Mouse (Mus musculus): ENCODE measurements at regions not wholly inside any gene's neighbourhood (a gene's known extent, or its start where the extent isn't known, plus 50 kb on each side); places are given as distances from the start of the nearest gene placed in this dataset.
A peak's percentile ranks its signal among the peaks of the same experiment; 100 is the strongest.

- Histone ChIP-seq H3K27me3 (ENCODE audit: insufficient read depth, low read length) (no peaks in the 10 kb centered on the region), H3K9me3 (ENCODE audit: low read depth, low read length) (no peaks in the 10 kb centered on the region), H3K36me3 (ENCODE audit: insufficient read depth) (no peaks in the 10 kb centered on the region), H3K4me2 (no peak overlapping the region), H3K4me3 (ENCODE audit: low read depth, low read length) (no peak overlapping the region), H3K9ac (no peak overlapping the region), H3K27ac (ENCODE audit: low read depth) (no peak overlapping the region), H3K4me1 (ENCODE audit: insufficient read depth) (no peaks in the 10 kb centered on the region)
- TF ChIP-seq CTCF (IDR thresholded peaks at IDR 0.05; ENCODE audit: low read depth), result no peak
- no peak for ATAC-seq (ENCODE audit: insufficient read depth)
- WGBS, result 49% methylated on average over 3 of the region's 3 CpGs
- no peak for DNase-seq
These were observed 135.5 kb upstream of the Cmc1 start for GRCm38 (mm10) chr9:118285481-118285880.

GRCm38 (mm10) chr9:118287606-118288005 lies 137.6 kb upstream of the Cmc1 start:
- 71% methylated on average over 9 of the region's 9 CpGs for WGBS
- Histone ChIP-seq H3K27ac (ENCODE audit: low read depth) (no peak overlapping the region), H3K9ac (no peak overlapping the region), H3K36me3 (ENCODE audit: insufficient read depth) (no peaks in the 10 kb centered on the region), H3K27me3 (ENCODE audit: insufficient read depth, low read length) (no peaks in the 10 kb centered on the region), H3K9me3 (ENCODE audit: low read depth, low read length) (no peaks in the 10 kb centered on the region), H3K4me3 (ENCODE audit: low read depth, low read length) (no peak overlapping the region), H3K4me1 (ENCODE audit: insufficient read depth) (no peaks in the 10 kb centered on the region), H3K4me2 (no peak overlapping the region)
- no peak for TF ChIP-seq CTCF (IDR thresholded peaks at IDR 0.05; ENCODE audit: low read depth)
- no peak for ATAC-seq (ENCODE audit: insufficient read depth)
- no peak for DNase-seq

- ATAC-seq (ENCODE audit: insufficient read depth), result no peak
- Histone ChIP-seq H3K36me3 (ENCODE audit: insufficient read depth) (no peaks in the 10 kb centered on the region), H3K9ac (no peak overlapping the region), H3K27ac (ENCODE audit: low read depth) (no peak overlapping the region), H3K27me3 (ENCODE audit: insufficient read depth, low read length) (no peaks in the 10 kb centered on the region), H3K4me1 (ENCODE audit: insufficient read depth) (no peaks in the 10 kb centered on the region), H3K4me3 (ENCODE audit: low read depth, low read length) (no peak overlapping the region), H3K9me3 (ENCODE audit: low read depth, low read length) (no peaks in the 10 kb centered on the region), H3K4me2 (no peak overlapping the region)
- no peak for DNase-seq
- TF ChIP-seq CTCF (IDR thresholded peaks at IDR 0.05; ENCODE audit: low read depth), result no peak
- 86% methylated on average over 10 of the region's 10 CpGs for WGBS
These were observed 142.9 kb upstream of the Cmc1 start for GRCm38 (mm10) chr9:118292836-118293235.

GRCm38 (mm10) chr9:118294011-118294410 lies 144.0 kb upstream of the Cmc1 start:
- no peak for TF ChIP-seq CTCF (IDR thresholded peaks at IDR 0.05; ENCODE audit: low read depth)
- WGBS, result 73% methylated on average over 8 of the region's 8 CpGs
- no peak overlapping the region for H3K9ac ChIP-seq

GRCm38 (mm10) chr9:118302785-118303384 lies 152.9 kb upstream of the Cmc1 start:
- ATAC-seq (ENCODE audit: insufficient read depth) (peak; percentile 76), DNase-seq (peak; percentile 59)
- H3K36me3 ChIP-seq (ENCODE audit: insufficient read depth), result no peaks in the 10 kb centered on the region
- TF ChIP-seq CTCF (IDR thresholded peaks at IDR 0.05; ENCODE audit: low read depth), result no peak
- no peaks in the 10 kb centered on the region for H3K4me1 ChIP-seq (ENCODE audit: insufficient read depth)
- H3K9me3 ChIP-seq (ENCODE audit: low read depth, low read length), result no peaks in the 10 kb centered on the region
- H3K9ac ChIP-seq, result no peak overlapping the region
- 27% methylated on average over 11 of the region's 11 CpGs for WGBS
- no peaks in the 10 kb centered on the region for H3K27me3 ChIP-seq (ENCODE audit: insufficient read depth, low read length)
- no peak overlapping the region for H3K4me2 ChIP-seq
- H3K4me3 ChIP-seq (ENCODE audit: low read depth, low read length), result no peak overlapping the region
- H3K27ac ChIP-seq (ENCODE audit: low read depth), result no peak overlapping the region

More at GRCm38 (mm10) chr9:118294011-118294410, 144.0 kb upstream of the Cmc1 start:
- Histone ChIP-seq H3K27me3 (ENCODE audit: insufficient read depth, low read length) (no peaks in the 10 kb centered on the region), H3K4me2 (no peak overlapping the region), H3K4me3 (ENCODE audit: low read depth, low read length) (no peak overlapping the region), H3K27ac (ENCODE audit: low read depth) (no peak overlapping the region), H3K4me1 (ENCODE audit: insufficient read depth) (no peaks in the 10 kb centered on the region), H3K36me3 (ENCODE audit: insufficient read depth) (no peaks in the 10 kb centered on the region), H3K9me3 (ENCODE audit: low read depth, low read length) (no peaks in the 10 kb centered on the region)
- no peak for ATAC-seq (ENCODE audit: insufficient read depth)
- no peak for DNase-seq

GRCm38 (mm10) chr9:118318357-118319140 lies 159.5 kb upstream of the Eomes start:
- Histone ChIP-seq H3K27me3 (ENCODE audit: insufficient read depth, low read length) (no peaks in the 10 kb centered on the region), H3K27ac (ENCODE audit: low read depth) (no peak overlapping the region), H3K9ac (no peak overlapping the region), H3K4me2 (no peak overlapping the region), H3K36me3 (ENCODE audit: insufficient read depth) (no peaks in the 10 kb centered on the region), H3K9me3 (ENCODE audit: low read depth, low read length) (no peaks in the 10 kb centered on the region), H3K4me3 (ENCODE audit: low read depth, low read length) (no peak overlapping the region), H3K4me1 (ENCODE audit: insufficient read depth) (no peaks in the 10 kb centered on the region)
- DNase-seq (no peak), ATAC-seq (ENCODE audit: insufficient read depth) (no peak)
- 81% methylated on average over 18 of the region's 18 CpGs for WGBS
- no peak for TF ChIP-seq CTCF (IDR thresholded peaks at IDR 0.05; ENCODE audit: low read depth)

GRCm38 (mm10) chr9:118323796-118324195 lies 154.2 kb upstream of the Eomes start:
- WGBS, result 41% methylated on average over 12 of the region's 12 CpGs
- Histone ChIP-seq H3K36me3 (ENCODE audit: insufficient read depth) (no peaks in the 10 kb centered on the region), H3K9me3 (ENCODE audit: low read depth, low read length) (no peaks in the 10 kb centered on the region), H3K4me2 (no peak overlapping the region), H3K27me3 (ENCODE audit: insufficient read depth, low read length) (no peaks in the 10 kb centered on the region), H3K9ac (no peak overlapping the region), H3K4me1 (ENCODE audit: insufficient read depth) (no peaks in the 10 kb centered on the region), H3K4me3 (ENCODE audit: low read depth, low read length) (no peak overlapping the region), H3K27ac (ENCODE audit: low read depth) (no peak overlapping the region)
- ATAC-seq (ENCODE audit: insufficient read depth) (no peak), DNase-seq (no peak)
- no peak for TF ChIP-seq CTCF (IDR thresholded peaks at IDR 0.05; ENCODE audit: low read depth)

All from lung, embryonic 14.5 days (tissue).